Mouse (Mus musculus) ZHBTc4 (cell line): ENCODE measurements around the gene Dnah11.
"Not testable (repeated sequence)": the region's sequence is repeated elsewhere in the genome, so short reads cannot be mapped to it uniquely, and the experiment has no call there.

Experiments used
- DNase-seq: peaks from one replicate; pipeline ENCODE4 v3.0.0-alpha.2; 2011; ENCODE audit warnings: low read depth, low spot score

The Dnah11 gene

DNA sequence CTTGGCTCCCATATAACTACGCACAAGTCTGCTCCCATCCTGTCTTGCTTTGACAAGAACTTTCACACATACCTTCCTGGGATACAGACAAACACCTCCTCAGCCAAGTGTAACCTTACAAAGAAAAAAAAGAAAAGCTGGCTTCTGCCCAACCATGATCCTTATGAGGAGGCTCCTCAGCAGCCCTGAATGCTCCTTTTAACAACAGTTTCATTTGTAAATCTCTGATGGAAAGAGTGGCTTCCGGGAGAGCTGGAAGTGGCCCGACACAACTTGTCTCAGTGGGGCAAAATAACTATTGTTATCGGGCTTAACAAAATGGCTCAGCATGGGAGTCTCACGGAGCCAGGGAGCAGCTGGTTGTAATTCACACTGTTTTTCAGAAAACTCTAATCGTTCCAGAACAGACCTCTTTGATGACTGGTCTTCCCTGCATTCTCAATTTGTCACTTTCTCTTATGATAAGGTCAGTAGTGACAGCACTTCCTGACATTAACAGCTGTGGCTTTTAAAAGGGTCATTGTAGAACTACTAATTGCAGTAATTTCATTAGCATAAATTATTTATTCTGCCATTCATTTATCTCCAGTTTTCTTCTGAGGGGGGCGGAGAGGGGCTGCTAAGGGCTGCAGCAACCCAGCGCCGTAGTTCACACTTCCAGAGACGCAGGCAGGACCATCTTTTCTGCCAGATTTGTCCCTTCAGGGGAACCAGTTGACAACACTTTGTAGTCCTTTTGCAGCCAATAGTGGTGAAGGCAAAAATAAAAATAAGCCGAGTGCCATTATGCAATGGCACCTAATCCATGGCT, 209.6 kb downstream of the Dnah11 start:
- DNase-seq: peak; percentile 35

DNA sequence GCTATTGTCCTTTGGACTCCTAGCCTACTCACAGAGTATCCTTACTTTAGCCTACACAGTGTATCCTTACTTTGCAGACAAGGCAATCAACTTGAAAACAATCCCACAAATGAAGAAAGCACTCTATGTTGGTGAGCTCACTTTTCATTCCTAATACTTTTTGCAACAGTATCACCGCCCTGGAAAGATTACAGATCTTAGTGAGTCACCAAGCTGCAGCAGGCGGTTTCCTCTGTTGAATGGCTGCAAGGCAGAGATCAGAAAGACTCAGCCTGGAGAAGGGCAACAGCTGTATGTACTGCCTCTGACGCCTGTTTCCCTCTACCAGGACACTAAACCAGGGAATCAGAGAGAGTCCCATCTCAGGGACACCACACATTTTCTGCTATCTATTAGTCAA, 218.5 kb downstream of the Dnah11 start:
- DNase-seq: no peak

DNA sequence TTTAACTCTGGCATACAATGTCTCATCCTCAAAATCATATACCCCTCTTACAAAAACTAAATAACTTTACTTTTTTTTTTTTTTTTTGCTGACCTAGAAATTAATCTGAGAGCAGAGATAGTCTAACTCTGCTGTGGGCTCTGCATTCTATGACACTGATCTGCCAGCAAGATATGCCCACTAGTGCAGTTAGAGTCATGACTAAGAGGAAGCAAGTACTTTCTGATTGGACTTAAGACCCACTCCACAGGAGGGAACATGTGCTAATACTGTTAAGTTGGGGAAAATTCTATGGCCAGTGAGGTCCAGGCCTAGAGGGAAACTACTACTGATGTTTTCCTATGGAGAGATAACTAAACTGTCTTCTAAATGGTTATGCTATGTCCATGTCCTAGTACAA, 225.1 kb downstream of the Dnah11 start:
- no peak for DNase-seq

DNA sequence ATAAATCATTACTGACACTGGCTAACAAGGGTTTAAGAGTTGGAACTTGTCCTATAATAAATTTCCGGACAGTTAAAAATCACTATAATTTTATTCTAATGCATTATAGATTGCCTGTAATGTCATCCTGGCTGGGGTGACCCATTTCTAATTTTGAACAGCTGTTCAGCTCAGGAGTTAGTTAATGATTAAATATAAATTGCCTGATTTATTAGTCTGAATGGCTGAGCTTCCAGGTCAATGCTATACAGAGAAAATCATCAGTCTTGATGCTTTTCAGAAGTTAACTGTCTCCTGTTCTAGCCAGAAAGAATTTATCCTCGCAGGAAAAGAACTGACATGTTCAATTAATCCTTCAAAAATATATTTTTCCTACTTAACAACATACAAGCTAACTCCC, 236.1 kb downstream of the Dnah11 start:
- DNase-seq: no peak

DNA sequence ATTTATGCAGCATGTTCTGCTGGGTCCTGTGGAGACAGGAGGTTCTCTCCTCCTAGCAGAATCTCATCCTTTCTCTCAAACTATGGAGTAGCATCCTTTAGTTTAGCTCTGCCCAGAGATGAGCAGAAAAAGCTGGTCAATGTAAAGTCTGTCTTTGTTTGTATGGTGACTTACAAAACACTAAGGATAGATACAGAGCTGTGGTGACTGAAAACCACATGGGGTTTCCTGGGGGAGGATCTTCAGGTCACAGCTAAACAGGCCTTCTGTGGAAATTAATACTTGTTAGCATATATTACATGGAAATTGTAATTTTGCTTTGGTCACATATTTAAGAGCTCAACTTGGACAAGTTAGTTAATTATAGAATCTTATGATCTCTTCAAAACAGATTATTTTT, 239.6 kb downstream of the Dnah11 start:
- no peak for DNase-seq

DNA sequence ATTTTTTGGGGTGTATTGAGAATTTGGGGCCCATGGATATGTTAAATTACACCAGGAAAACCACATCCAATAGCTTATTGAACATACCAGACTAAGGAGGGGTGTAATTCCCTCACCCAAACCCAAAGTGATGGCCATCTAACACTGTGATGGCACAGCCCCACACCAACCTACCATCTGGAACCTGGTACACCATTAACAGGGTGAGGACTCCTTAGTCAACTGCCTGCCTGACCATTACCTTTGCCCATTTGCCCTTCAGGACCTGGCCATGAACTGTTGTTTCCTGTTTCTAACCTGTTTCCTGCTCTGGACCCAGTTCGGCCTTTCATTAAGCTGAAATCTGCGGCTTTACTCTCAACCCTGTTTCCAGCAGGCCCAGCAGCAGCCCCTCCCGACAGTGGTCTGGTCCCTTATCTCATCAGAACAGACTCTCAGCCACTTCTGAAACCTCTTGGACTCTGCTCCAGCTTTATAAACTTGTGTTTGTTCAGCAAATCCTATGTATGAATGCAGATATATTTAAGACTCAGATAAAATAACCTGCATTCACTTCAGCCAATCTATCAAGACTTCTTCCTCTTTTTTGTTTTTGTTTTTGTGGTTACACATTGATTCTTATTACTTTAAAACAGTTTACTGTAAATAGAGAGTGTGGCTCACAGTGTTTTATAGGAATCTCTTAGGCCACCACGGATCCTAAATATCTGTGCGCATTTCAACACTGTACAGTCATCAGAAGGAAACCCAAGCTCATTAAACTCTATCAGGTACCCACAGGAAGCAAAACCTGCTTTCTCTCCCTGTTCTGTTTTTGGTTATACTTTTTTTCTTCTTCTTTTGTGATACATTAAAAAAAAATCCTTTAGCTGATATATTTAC, 251.8 kb downstream of the Dnah11 start:
- DNase-seq: no peak

DNA sequence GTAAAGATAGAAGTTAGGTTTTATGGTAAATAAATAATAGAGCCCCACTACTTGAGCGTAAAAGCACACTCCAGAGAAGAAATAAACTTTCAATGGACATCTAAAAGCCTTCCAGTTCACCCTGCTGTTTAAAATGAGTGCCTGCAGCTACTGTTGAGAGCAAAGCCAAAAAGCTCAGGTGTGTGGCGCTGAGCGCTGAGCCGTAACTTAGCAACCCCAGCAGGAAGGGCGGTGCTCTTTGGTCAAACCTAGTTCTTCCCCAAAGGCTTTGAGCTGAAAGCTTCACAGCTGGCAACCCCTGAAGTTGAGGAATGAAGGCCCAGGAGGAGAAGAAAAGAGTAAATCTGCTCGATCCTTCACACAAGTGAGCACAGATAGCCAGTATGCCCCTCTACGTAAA, 256.9 kb downstream of the Dnah11 start:
- DNase-seq: peak; percentile 25

DNA sequence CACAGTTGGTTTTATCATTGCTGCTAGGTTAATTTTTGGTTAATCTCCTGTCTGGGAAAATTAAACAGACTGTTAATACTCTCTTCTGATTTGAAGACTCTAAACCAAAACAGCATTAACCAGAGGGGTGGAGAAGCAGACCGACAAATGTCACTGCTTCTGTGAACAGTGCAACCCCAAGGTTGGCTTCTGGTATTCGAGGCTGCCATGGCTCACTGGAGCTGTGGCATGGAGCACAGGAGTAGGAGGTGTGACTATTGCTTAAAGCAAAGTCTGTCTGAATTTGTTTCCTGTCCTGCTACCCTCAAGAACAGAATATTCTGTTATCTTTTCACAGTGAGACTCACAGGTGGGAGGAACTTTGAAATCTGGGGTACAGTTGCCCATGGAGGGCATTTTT, 260.6 kb downstream of the Dnah11 start:
- DNase-seq: no peak

DNA sequence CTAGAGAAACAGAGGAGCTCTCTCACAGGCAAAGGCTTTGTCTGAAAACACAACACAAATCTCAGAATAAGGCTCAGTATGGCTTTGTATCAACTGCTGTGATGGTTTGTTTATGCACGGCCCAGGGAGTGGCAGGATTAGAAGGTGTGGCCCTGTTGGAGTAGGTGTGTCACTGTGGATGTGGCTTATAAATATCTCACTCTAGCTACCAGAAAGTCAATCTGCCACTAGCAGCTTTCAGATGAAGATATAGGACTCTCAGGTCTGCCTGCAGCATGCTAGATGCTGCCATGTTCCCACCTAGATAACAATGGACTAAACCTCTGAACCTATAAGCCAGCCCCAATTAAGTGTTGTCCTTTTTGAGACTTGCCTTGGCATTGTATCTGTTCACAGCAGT, 266.8 kb downstream of the Dnah11 start:
- DNase-seq: no peak

DNA sequence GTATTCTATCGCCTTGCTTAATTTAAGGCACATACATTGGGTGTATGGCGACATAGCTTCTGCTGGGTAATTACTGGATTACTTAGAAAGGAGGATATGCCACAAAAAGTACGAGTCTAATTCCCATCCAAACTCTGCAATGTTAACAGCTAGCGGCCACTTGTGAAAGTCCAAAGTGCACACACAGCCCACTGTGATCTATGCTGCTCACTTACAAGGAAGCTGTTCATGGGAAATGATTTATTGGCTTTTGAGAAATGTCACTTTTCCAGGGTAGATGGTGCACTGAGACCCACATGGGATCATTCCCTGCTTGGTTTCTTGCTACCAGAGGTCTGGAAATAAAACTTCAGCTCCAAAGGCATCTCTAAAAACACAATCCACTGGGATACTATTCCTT, 269.1 kb downstream of the Dnah11 start:
- no peak for DNase-seq

DNA sequence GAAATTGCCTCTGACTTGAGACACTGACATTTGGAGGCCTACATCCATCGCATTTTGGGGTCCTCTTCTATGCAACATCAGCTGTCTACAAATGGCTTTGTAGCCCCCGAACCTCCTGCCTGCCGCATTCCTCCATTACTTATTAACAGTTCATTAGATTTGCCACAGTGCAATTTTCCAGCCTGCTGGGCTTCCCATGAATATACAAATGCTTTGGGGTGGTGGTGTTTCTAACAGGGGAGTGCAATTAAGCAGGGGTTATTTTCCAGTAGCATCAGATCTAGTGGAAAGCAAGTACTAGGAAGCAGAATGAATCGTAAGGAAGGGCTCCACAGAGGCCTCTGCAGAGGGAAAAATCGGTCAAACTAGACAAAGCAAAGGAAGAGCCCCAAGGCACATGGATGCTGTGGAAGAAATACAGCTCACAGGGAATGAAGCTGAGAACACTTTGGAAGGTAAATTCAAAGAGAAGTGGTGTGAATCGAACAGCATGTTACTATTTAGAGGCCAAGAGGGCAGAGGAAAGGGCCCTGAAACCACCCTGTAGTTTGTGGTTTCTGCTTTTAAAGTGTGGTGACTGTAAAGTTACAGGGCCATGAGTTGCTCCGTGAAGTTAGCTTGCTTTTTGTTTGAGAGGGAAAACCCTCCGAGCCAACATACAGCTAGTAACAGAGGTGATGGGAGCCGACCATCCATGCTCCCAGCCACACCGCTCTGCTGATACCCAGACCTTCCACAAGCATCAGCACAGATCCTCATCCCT, 282.8 kb downstream of the Dnah11 start:
- no peak for DNase-seq

DNA sequence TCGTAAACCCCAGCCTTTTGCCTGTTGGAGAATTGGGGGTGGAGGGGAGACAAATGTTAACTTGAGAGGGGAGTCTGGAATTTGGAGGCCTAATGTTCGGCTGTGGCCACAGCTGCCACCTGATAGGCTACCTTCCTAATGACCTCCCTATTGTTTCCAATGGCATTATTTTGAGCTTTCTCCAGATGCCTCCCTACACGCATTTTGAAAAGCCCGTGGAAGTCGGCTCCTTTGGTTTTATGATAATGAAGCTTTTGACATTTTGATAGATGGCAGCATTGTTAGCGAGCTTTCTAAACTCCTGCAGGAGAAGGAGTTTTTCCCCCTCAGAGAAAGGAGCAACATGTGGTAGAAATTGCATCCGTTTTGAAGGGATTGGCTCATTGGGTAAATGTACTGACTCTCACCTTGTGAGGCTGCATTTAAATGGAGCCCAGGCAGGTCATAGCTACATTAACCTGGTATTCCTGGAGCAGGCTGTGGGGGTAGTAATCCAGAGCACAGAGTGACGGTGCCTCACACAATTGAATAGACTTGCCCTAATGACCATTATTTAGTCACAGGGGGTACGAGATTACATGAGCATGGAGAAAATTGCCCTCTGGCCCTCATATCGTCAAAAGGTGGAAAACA, 284.1 kb downstream of the Dnah11 start:
- DNase-seq: peak; percentile 63

DNA sequence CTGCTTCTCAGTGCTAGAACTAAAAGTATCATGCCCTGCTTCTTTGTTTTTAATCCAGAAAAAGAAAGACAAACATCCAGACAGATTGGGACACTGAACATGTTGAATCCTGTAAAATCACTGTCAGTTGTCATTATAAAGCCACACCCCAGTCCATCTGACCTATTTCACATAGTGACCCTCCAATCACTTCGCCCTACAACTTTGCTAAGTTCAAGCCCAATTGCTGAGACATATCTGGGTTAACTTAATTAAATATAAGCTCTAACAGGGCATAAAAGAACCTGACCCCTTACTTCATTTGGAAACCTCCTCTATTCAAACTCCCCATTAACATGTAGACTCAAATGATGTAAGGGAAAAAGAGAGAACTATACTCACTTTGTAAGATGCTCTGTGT, 287.4 kb downstream of the Dnah11 start:
- DNase-seq: no peak

DNA sequence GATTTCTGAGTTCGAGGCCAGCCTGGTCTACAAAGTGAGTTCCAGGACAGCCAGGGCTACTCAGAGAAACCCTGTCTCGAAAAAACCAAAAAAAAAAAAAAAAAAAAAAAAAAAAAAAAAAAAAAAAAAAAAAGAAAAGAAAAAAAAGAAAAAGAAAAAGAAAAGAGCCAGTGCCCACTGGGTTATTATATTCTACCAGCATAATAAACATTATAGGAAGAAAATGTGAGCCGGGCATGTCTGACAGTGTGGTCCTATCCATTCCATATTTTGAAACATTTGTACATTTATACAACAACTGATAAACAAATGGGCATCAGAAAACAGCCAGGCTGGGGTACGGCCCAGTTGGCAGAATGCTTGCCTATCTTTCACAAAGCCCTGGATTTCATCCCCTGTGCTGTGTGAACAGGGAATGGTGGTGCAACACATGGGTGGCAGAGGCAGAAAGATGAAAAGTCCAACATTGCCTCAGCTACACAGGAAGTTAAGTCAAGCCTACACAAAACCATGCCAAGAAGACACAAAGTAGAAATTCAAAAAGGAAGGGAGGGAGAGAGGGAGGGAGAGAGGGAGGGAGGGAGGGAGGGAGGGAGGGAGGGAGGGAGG, 293.5 kb downstream of the Dnah11 start:
- not testable (repeated sequence) for DNase-seq

DNA sequence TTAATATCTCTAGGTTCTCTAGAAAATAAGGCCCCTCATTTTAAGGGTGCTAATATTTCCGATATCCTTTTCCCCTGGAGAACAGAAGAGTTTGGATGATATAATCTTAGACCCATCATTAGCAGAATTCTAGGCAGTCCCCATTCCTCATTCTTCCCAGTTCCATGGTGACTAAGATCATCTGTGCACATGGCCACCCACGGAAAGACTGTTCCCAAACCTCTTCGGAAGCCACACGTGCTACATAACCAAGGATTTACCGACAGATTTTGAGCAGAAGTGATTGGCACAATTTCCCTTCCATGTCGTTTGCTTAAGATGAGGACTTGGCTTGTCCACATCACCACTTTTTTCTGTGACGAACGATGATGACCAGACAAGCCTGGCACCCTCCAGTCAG, 295.2 kb downstream of the Dnah11 start:
- DNase-seq: no peak

DNA sequence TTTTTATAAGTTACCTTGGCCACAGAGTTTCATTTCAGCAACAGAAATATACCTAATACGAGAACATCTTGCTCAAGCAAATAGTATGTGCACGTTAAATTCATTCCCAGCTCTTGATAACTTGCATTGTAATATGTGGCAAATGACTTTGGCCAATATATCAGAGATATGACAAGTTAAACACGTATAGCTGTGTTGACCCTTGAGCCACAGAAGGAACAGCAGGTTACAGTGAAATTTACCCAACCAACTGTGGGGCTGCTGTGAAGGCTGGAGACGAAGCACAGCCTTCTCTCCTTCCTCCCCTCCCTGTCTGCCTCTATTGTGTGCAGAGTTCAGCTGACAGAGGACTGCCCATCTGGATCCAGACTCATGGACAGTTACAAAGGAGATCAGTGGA, 297.5 kb downstream of the Dnah11 start:
- DNase-seq: not testable (repeated sequence)

DNA sequence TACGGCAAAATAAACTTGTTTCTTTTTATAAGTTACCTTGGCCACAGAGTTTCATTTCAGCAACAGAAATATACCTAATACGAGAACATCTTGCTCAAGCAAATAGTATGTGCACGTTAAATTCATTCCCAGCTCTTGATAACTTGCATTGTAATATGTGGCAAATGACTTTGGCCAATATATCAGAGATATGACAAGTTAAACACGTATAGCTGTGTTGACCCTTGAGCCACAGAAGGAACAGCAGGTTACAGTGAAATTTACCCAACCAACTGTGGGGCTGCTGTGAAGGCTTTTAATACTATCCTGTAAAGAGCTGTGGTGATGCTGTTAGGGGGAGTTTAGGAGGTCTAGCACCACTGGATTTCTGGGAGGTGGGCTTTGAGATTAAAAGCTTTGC, 298.0 kb downstream of the Dnah11 start:
- DNase-seq: not testable (repeated sequence)

DNA sequence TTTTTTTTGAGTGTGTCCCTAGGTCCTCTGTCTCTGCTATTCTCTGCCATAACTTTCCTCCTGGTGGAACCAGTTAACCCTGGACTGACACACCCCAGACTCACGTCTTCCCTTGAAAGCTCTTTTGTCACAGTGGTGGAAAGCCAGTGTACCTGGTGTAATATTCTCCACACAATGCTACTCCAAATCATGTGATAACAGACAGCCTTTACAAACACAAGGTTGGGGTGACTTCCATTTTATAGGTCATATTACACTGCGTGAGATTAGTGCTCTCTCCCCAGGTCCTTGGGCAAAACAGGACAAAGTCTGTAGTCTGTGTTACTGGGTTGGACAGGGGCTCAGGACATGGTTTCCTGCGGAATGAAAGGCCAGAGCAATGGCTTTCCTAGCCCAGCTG, 311.4 kb downstream of the Dnah11 start:
- DNase-seq: no peak

DNA sequence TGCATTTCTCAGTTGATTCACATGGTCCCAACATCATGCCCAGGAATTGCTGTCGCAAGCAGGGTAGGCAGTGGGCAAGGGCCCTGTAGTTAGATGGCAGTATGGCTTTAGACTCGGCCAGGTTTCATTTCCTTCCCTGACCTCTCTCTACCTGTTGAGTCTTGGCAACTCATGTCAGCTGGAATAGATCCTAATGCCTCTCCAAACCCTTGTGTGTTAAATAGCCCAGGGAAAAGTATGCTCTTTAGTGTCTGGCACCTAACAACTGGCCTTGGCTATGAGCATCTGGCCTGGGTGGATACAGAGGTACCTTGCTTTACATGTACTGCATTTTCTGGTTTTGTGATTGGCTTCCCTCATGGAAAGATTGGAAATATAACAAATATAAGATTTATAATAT, 314.2 kb downstream of the Dnah11 start:
- no peak for DNase-seq

DNA sequence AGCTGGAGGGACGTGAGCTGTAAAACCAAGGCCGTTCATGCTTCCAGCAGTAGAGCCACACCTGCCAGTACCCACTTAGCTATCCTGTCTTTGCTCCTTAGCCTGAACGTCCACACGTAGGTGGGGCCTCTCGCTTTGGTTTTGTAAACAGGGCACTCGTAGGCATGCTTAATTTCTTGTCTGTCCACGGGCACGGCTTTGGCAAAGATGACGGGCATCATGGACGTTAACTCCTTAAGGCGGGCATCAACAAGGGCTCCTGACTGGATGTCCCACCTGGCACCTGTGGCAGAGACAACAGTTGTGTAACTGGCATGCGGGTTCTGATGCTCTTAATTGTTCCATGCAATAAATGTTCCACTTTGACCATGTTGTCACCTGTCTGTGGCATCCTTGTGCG, 320.5 kb downstream of the Dnah11 start:
- DNase-seq: no peak

DNA sequence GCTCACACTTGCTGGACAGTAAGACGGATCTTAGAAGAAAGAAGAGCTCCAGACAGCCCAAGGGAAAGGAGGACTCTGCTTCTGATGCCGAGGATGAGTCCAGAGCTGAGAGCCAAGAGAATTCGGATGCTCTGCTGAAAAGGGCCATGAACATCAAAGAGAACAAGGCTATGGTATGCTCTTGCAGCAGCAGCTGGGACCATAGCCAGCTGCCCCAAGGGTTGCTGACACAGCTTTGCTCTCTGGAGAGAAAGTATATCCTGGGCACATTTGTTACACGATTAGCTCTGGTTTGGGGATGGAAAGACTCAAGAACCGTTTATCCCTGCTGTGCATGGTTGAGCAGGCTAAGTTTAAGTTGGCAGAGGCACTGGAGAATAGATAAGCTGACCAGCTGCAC, 326.6 kb downstream of the Dnah11 start:
- no peak for DNase-seq
